Mouse (Mus musculus): ENCODE measurements at regions not wholly inside any gene's neighbourhood (a gene's known extent, or its start where the extent isn't known, plus 50 kb on each side); places are given as distances from the start of the nearest gene placed in this dataset.

GRCm38 (mm10) chr9:69705942-69706341 lies 54.8 kb downstream of the Foxb1 start:
- no peak overlapping the region for H3K27ac ChIP-seq (ENCODE audit: low read depth, low read length)
- no peak overlapping the region for H3K4me3 ChIP-seq (ENCODE audit: low read depth, low read length)
- H3K9me3 ChIP-seq (ENCODE audit: control insufficient read depth, low read length): no peaks in the 10 kb centered on the region
- H3K4me2 ChIP-seq: no peak overlapping the region
- no peaks in the 10 kb centered on the region for H3K27me3 ChIP-seq (replicated peaks; ENCODE audit: control insufficient read depth, insufficient read depth, low read length)
- H3K36me3 ChIP-seq (ENCODE audit: control insufficient read depth, insufficient read depth, low read length): no peaks in the 10 kb centered on the region
- ATAC-seq (replicated peaks; ENCODE audit: low FRiP score) (no peak), DNase-seq (ENCODE audit: low spot score) (no peak)
- 81% methylated on average over 8 of the region's 8 CpGs for WGBS
- H3K4me1 ChIP-seq (replicated peaks; ENCODE audit: control insufficient read depth, insufficient read depth, low read length): no peaks in the 10 kb centered on the region
- no peak overlapping the region for H3K9ac ChIP-seq (ENCODE audit: low read depth, low read length)

- Histone ChIP-seq H3K27me3 (replicated peaks; ENCODE audit: control insufficient read depth, insufficient read depth, low read length) (no peaks in the 10 kb centered on the region), H3K4me2 (no peak overlapping the region), H3K9ac (ENCODE audit: low read depth, low read length) (no peak overlapping the region), H3K27ac (ENCODE audit: low read depth, low read length) (no peak overlapping the region), H3K4me1 (replicated peaks; ENCODE audit: control insufficient read depth, insufficient read depth, low read length) (no peaks in the 10 kb centered on the region), H3K36me3 (ENCODE audit: control insufficient read depth, insufficient read depth, low read length) (no peaks in the 10 kb centered on the region), H3K4me3 (ENCODE audit: low read depth, low read length) (no peak overlapping the region), H3K9me3 (ENCODE audit: control insufficient read depth, low read length) (no peaks in the 10 kb centered on the region)
- DNase-seq (ENCODE audit: low spot score) (no peak), ATAC-seq (replicated peaks; ENCODE audit: low FRiP score) (no peak)
- 76% methylated on average over 4 of the region's 4 CpGs for WGBS
Observed at GRCm38 (mm10) chr9:69705071-69705470, 55.7 kb downstream of the Foxb1 start.

- H3K4me2 ChIP-seq: no peak overlapping the region
- H3K9me3 ChIP-seq (ENCODE audit: control insufficient read depth, low read length): no peaks in the 10 kb centered on the region
- H3K4me1 ChIP-seq (replicated peaks; ENCODE audit: control insufficient read depth, insufficient read depth, low read length): no peaks in the 10 kb centered on the region
- H3K27me3 ChIP-seq (replicated peaks; ENCODE audit: control insufficient read depth, insufficient read depth, low read length): 0 out of 2 replicates have a peak, but pooled peaks cover 3% of the 10 kb centered on the region
- DNase-seq (ENCODE audit: low spot score): no peak
- no peaks in the 10 kb centered on the region for H3K36me3 ChIP-seq (ENCODE audit: control insufficient read depth, insufficient read depth, low read length)
- H3K27ac ChIP-seq (ENCODE audit: low read depth, low read length): no peak overlapping the region
- H3K4me3 ChIP-seq (ENCODE audit: low read depth, low read length): no peak overlapping the region
- no peak for ATAC-seq (replicated peaks; ENCODE audit: low FRiP score)
- H3K9ac ChIP-seq (ENCODE audit: low read depth, low read length): no peak overlapping the region
- 71% methylated on average over 7 of the region's 7 CpGs for WGBS
Observed at GRCm38 (mm10) chr9:69703731-69704130, 57.0 kb downstream of the Foxb1 start.

GRCm38 (mm10) chr9:69702156-69702928 lies 58.4 kb downstream of the Foxb1 start:
- no peak for DNase-seq (ENCODE audit: low spot score)
- Histone ChIP-seq H3K4me3 (ENCODE audit: low read depth, low read length) (no peak overlapping the region), H3K27me3 (replicated peaks; ENCODE audit: control insufficient read depth, insufficient read depth, low read length) (0 out of 2 replicates have a peak, but pooled peaks cover 3% of the 10 kb centered on the region), H3K27ac (ENCODE audit: low read depth, low read length) (no peak overlapping the region), H3K9me3 (ENCODE audit: control insufficient read depth, low read length) (no peaks in the 10 kb centered on the region), H3K4me1 (replicated peaks; ENCODE audit: control insufficient read depth, insufficient read depth, low read length) (no peaks in the 10 kb centered on the region), H3K9ac (ENCODE audit: low read depth, low read length) (no peak overlapping the region), H3K4me2 (no peak overlapping the region), H3K36me3 (ENCODE audit: control insufficient read depth, insufficient read depth, low read length) (no peaks in the 10 kb centered on the region)
- WGBS: 65% methylated on average over 8 of the region's 8 CpGs
- ATAC-seq (replicated peaks; ENCODE audit: low FRiP score): no peak

- no peak for DNase-seq (ENCODE audit: low spot score)
- H3K27ac ChIP-seq (ENCODE audit: low read depth, low read length): no peak overlapping the region
- H3K4me3 ChIP-seq (ENCODE audit: low read depth, low read length): no peak overlapping the region
- WGBS: 78% methylated on average over 9 of the region's 9 CpGs
- H3K9me3 ChIP-seq (ENCODE audit: control insufficient read depth, low read length): no peaks in the 10 kb centered on the region
- 0 out of 2 replicates have a peak, but pooled peaks cover 3% of the 10 kb centered on the region for H3K27me3 ChIP-seq (replicated peaks; ENCODE audit: control insufficient read depth, insufficient read depth, low read length)
- no peak for ATAC-seq (replicated peaks; ENCODE audit: low FRiP score)
- H3K4me2 ChIP-seq: no peak overlapping the region
- H3K36me3 ChIP-seq (ENCODE audit: control insufficient read depth, insufficient read depth, low read length): no peaks in the 10 kb centered on the region
- H3K4me1 ChIP-seq (replicated peaks; ENCODE audit: control insufficient read depth, insufficient read depth, low read length): no peaks in the 10 kb centered on the region
- H3K9ac ChIP-seq (ENCODE audit: low read depth, low read length): no peak overlapping the region
Observed at GRCm38 (mm10) chr9:69700696-69701095, 60.0 kb downstream of the Foxb1 start.

- H3K4me3 ChIP-seq (ENCODE audit: low read depth, low read length): no peak overlapping the region
- no peak overlapping the region for H3K9ac ChIP-seq (ENCODE audit: low read depth, low read length)
- H3K4me1 ChIP-seq (replicated peaks; ENCODE audit: control insufficient read depth, insufficient read depth, low read length): no peaks in the 10 kb centered on the region
- H3K9me3 ChIP-seq (ENCODE audit: control insufficient read depth, low read length): no peaks in the 10 kb centered on the region
- no peak overlapping the region for H3K27ac ChIP-seq (ENCODE audit: low read depth, low read length)
- H3K4me2 ChIP-seq: no peak overlapping the region
- no peaks in the 10 kb centered on the region for H3K36me3 ChIP-seq (ENCODE audit: control insufficient read depth, insufficient read depth, low read length)
- no peak for DNase-seq (ENCODE audit: low spot score)
- peaks cover 11% of the 10 kb centered on the region; the same call in 1 of the 2 replicates for H3K27me3 ChIP-seq (replicated peaks; ENCODE audit: control insufficient read depth, insufficient read depth, low read length)
- no peak for ATAC-seq (replicated peaks; ENCODE audit: low FRiP score)
- WGBS: 82% methylated on average over 3 of the region's 3 CpGs
Observed at GRCm38 (mm10) chr9:69691756-69692155, 69.0 kb downstream of the Foxb1 start.

GRCm38 (mm10) chr9:69687349-69688123 lies 73.2 kb downstream of the Foxb1 start:
- Histone ChIP-seq H3K27me3 (replicated peaks; ENCODE audit: control insufficient read depth, insufficient read depth, low read length) (peaks cover 22% of the 10 kb centered on the region; the same call in 1 of the 2 replicates), H3K36me3 (ENCODE audit: control insufficient read depth, insufficient read depth, low read length) (no peaks in the 10 kb centered on the region), H3K4me2 (no peak overlapping the region), H3K4me1 (replicated peaks; ENCODE audit: control insufficient read depth, insufficient read depth, low read length) (no peaks in the 10 kb centered on the region), H3K27ac (ENCODE audit: low read depth, low read length) (no peak overlapping the region), H3K4me3 (ENCODE audit: low read depth, low read length) (no peak overlapping the region), H3K9ac (ENCODE audit: low read depth, low read length) (no peak overlapping the region), H3K9me3 (ENCODE audit: control insufficient read depth, low read length) (no peaks in the 10 kb centered on the region)
- no peak for ATAC-seq (replicated peaks; ENCODE audit: low FRiP score)
- no peak for DNase-seq (ENCODE audit: low spot score)
- WGBS: 41% methylated on average over 12 of the region's 12 CpGs

GRCm38 (mm10) chr9:69686766-69687165 lies 74.0 kb downstream of the Foxb1 start:
- H3K4me3 ChIP-seq (ENCODE audit: low read depth, low read length): no peak overlapping the region
- WGBS: 62% methylated on average over 4 of the region's 4 CpGs
- H3K27me3 ChIP-seq (replicated peaks; ENCODE audit: control insufficient read depth, insufficient read depth, low read length): peaks cover 22% of the 10 kb centered on the region; the same call in 1 of the 2 replicates
- no peak overlapping the region for H3K9ac ChIP-seq (ENCODE audit: low read depth, low read length)
- no peaks in the 10 kb centered on the region for H3K9me3 ChIP-seq (ENCODE audit: control insufficient read depth, low read length)
- no peak overlapping the region for H3K27ac ChIP-seq (ENCODE audit: low read depth, low read length)
- H3K4me2 ChIP-seq: no peak overlapping the region
- H3K36me3 ChIP-seq (ENCODE audit: control insufficient read depth, insufficient read depth, low read length): no peaks in the 10 kb centered on the region
- no peak for DNase-seq (ENCODE audit: low spot score)
- ATAC-seq (replicated peaks; ENCODE audit: low FRiP score): no peak
- H3K4me1 ChIP-seq (replicated peaks; ENCODE audit: control insufficient read depth, insufficient read depth, low read length): no peaks in the 10 kb centered on the region
